Mouse (Mus musculus) inflammation-experienced regulatory T-cells, adult 6 months (primary cell): ENCODE results near the gene Prelp. TPM values are rescaled to one million over a fixed set of nuclear protein-coding genes. Genes with fewer than 3 reads are reported as not detected.
"Not testable (repeated sequence)": the region's sequence is repeated elsewhere in the genome, so short reads cannot be mapped to it uniquely, and the experiment has no call there.

Source experiments
- ATAC-seq: one replicate; pipeline ENCODE4 v1.8.0; 2017
- polyA plus RNA-seq, 3 experiments: library from polyadenylated mRNA; unstranded; fragments of 100-300 nt; shearing (Covaris generic); gene quantifications; one replicate each; pipeline ENCODE4 v1.2.1; 2017

Gene Prelp
- not detected for polyA plus RNA-seq

DNA sequence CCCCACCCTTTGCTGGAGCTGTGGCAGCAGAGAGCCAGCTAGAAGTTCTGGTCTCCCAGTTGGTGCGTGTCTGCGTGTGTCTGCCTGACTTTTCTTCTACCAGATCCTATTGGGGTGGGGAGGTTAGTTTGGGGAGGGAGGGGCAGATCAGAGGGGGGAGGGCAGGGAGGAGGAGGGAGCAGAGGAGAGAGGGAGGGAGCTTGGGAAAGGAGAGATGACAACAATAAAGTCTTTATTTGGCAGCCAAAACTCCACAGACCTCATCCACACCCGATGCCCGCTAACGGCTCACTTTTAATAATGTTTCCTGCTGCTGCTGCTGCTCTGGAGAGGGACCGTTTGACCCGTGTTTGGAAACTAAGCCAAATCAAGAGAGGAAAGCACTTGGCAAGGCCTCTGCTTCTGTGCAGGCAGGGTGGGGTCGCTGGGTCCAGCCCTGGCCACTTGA is at the start of gene Prelp:
Prelp (minus strand) TSS at position 111 of the 448 bp plus-strand sequence.
- ATAC-seq = no peak

- no peak for ATAC-seq
These were observed 48.2 kb upstream of the Prelp start for GRCm38 (mm10) chr1:133969427-133969826.

DNA sequence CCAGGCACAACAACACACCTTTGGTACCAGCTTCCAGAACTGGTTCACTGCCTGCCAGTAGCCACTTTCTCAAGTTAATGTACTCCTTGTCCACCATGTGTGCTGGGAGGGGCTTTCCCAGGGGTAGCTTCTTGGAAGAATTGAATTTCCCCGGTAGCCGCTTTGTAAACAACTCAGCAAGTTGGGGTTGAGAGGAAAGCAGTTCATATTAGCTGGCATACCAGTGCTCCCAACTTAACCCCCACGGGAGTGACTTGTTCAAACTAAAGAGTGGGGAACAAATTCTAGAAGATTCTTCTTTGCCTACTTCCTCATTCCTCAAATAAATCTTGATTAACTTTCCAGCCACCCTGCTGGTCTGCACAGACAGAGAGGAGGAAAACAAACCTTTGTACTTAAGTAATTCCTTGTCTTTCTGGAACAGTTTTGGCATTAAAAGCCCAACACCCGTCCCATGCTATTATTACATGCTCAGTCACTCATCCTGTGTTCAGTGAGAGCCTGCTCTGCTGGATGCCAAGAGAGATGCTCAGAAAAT is 47.6 kb upstream of the Prelp start:
- ATAC-seq = no peak

DNA sequence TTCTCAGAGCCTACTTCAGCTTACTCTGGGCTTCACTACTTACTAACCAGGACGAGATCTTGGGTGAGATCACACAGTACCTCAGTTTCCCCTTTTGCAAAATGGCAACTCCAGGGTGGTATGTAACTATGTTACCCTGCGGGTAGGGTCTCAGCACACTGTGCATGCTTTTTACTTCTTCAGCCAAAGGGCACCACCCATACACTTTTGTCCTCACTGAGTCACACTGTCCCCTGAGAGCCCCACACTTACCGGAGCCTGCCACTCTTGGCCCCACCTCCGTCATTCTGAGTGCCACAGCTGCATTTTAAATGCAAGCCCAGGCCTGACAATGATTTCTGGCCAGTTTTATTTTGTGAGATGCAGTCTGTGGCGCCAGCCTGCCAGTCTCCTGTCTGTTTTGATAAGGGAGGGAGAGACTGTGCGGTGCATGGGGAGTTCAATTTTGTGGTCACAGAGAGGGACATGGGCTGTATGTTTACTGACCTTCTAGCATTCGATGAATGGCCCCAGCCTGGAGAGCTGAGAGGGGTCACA is 46.3 kb upstream of the Prelp start:
- ATAC-seq = no peak

GRCm38 (mm10) chr1:133966044-133966443 is 44.8 kb upstream of the Prelp start:
- ATAC-seq = no peak

DNA sequence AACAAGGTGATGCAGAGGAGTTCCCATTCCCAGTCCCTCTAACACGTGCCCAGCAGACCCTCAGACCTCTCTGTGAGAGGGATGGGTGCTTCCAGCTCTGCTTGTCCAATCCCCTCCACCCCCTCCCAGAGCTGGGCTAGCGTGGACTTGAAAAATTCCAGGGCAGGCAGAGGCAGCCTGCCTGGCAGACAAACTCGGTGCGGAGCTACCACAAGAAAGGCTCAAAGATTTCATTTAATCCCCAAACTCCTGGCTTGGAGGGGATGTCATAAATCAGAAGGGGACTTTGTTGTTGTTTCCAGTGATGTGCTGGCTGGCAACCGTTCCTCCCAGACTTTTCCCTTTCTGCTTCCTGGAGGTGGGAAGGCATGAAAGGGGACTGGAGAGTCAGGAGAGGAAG is 44.1 kb upstream of the Prelp start:
- ATAC-seq = no peak

- ATAC-seq = no peak
These were observed 43.5 kb upstream of the Prelp start for GRCm38 (mm10) chr1:133964742-133965141.

GRCm38 (mm10) chr1:133963578-133963977 is 42.4 kb upstream of the Prelp start:
- not testable (repeated sequence) for ATAC-seq

- ATAC-seq = not testable (repeated sequence)
These were observed 41.9 kb upstream of the Prelp start for GRCm38 (mm10) chr1:133963128-133963527.

DNA sequence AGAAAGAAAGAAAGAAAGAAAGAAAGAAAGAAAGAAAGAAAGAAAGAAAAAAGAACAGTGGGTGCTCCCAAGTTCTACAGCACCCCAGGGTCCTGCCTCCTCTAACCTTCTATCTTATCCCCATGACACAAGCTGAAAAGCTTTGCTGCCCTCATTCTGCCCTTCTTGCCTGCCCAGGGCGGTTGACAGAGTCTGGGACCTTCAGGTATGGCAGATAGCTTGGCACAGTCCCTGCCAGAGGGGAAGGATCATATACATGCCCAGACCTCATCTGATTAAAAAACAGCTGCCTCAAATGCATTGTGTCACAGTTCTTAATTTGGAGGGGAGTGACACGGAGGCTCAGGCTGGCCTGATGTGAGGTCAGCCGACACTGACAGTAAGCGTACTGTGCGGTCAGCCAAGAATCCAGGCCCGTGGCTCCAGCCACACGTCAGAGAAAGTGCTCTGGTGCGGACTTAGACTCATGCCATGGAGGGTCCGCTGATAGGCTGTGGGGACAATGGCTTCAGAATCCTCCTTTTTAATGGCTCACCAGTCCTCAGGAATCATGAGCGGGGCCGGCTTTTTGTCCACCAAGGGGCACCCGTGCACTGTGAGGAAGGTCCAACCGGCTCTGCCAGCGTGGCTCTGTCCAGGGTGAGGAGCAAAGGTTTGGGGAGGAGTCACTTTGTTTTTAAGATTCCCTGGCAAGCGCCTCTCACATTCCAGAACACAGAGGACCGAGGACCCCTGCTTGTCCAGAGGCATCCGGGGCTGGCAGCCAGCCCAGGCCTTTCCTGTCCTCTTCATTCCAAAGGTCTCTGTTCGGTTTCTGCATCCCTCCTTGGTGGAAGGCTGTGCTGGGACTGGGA is 40.3 kb upstream of the Prelp start:
- ATAC-seq = no peak

DNA sequence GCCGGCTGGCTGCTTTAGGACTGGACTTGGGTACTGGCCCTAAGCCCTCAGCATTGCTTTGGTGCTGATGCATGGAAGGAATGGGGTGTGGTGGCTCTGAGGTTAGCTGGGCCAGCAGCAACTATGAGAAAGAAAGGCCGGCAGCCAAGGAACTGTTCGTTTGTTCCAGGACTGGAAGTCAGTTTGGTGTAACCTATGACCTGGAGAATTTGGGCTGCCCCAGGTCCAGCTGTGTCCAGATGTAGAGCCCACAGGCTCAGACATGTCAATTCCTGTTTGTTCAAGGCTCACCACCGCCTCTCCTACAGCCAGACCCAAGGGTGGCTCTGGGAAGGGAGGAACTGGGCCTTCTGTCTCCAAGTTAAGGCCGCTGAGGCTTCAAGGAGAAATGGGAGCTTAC is 38.3 kb upstream of the Prelp start:
- no peak for ATAC-seq

DNA sequence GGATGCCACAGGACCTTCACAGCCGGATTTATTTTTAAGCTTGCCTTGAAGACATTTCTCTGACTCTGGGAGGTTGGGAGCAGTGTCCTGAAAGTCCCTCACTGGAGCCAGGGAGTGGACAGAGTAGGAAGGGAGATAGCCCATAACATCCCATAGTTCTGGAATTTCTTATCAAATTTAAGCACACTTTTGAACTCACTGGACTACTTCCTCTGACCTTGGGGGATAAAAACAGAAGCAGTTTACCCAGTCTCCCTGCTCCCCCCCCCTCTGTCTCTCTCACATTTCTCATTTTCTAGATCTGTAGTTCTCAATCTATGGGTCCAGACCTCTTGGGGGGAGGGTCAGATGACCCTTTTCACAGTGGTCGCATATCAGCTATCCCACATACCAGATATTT is 32.8 kb upstream of the Prelp start:
- no peak for ATAC-seq

DNA sequence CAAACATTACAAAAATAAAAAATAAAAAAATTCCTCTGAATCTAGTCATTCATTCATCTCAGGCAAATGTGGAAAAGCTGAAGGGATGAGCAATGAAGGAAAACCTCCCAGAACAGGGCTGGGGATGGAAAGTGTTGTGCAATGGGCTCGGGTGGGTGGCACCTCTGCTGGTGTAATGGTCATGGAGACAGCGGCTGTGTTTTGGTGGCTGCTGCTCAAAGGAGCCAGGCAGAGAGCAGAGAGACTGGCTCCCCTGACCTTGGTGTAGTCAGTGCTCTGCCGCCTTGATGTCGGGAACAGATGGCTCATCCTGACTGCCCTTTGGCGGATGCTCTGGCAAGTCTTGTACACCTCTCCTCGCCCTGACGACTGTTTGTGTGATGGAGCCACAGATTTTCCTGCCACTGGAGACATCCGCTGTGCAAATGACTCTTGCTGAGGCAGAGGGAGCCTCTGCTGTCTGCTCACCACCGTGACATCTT is 32.1 kb upstream of the Prelp start:
- no peak for ATAC-seq

GRCm38 (mm10) chr1:133951598-133951997 is 30.4 kb upstream of the Prelp start:
- no peak for ATAC-seq

- ATAC-seq = no peak
These were observed 29.0 kb upstream of the Prelp start for GRCm38 (mm10) chr1:133950061-133950782.

GRCm38 (mm10) chr1:133945106-133945505 is 23.9 kb upstream of the Prelp start:
- no peak for ATAC-seq

GRCm38 (mm10) chr1:133941904-133942303 is 20.7 kb upstream of the Prelp start:
- ATAC-seq = no peak

DNA sequence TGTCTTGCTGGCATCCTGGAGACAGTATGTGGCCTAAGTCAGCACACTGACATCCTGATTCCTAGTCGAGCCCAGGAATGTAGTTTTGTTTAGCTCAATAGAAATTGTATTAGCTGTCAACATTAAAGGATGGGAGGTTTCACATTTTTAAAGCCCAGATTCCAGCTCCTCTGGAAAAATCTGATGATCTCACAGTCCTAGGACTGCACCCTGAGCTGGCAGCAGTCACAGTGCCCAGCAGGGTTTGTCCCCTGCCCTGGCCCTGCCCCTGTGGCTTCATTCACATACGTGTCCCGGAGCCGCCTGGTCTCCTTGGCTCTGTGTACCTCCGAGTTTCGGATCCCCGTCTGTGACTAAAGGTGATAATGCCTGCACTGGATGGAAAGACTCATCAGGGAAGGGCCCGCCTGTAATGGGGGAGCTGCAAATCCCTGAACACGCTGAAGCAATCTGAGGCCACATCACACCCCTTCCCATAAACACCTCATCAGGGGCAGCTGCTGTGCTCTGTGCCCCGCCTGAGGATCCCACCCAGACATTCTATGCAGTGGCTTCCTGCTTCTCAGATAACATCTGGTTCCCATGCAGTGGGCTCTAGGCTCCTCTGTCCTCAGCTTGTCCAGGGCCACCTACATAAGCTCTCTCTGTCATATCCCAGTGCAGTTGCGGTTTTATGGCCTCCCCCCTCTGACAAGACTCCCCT is 20.1 kb upstream of the Prelp start:
- ATAC-seq = no peak

DNA sequence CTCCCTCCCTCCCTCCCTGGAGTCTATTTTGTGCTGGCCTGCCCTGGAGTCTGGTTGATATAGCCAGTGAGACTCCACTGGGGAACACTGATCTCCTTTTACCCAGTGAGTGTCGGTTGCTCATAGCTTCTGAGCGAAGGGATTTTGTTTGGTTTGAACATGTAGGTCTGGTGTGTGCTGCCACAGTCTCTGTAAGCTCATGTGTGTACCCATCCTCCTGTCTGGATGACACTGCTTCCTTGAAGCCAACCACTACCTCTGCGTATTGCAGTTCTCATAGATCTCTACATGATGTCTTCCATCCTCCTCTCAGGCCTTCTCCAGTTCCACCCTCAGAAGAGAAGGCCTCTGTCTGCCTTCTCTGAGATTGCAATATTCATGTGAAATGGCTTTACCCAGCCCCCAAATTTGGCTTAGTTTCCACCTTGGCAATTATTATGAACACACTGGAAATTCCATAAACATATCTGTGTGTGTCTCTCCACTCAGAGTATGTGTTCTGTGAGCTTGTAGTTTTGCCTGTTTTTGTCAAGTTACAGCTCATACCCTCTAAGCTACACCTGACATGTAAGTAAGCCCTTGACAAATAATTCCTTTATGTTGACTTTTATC is 19.4 kb upstream of the Prelp start:
- no peak for ATAC-seq

- ATAC-seq = no peak
These were observed 18.5 kb upstream of the Prelp start for GRCm38 (mm10) chr1:133939708-133940107.

GRCm38 (mm10) chr1:133936169-133936568 is 15.0 kb upstream of the Prelp start:
- ATAC-seq = no peak

DNA sequence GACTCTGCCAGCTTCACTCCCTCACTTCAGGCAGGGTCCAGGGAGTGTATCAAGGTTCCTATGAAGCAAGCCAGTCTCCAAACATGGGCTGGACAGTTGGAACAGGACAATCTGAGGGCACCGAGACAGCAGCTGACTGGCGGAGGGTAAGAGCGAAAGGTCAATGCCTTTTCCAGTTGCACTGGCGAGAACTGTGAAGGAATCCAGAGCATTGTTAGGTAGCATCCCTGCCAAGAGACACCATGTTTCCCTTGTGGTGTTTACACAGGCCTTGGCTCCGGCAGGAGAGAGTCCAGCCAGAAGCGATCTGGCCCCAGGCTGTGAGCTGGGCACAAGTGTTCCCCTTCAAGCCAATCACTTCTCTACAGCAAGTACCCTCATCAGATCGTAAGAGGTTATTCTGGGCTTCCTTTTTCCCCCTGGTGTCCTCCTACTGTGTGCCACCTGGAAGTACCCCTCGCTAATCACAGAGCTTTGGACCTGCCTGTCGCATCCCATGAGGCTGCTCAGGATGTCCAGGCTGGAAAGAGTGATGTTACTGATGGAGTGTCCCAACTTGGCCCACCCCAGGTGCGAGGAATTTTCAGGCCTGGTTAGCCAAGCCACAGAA is 13.2 kb upstream of the Prelp start:
- no peak for ATAC-seq
